Mouse (Mus musculus) urinary bladder, postnatal 25 days (tissue): Measurements from ENCODE around the gene Dnajc27.

Experiments
- DNase-seq: peaks from one replicate; pipeline ENCODE4 v3.0.0; 2022; ENCODE audit warnings: low spot score

Dnajc27 gene

GRCm38 (mm10) chr12:4083441-4083840 lies 1.1 kb downstream of the Dnajc27 start:
- no peak for DNase-seq

GRCm38 (mm10) chr12:4107383-4107782 lies 25.0 kb downstream of the Dnajc27 start:
- DNase-seq, result peak; percentile 76

- DNase-seq, result no peak
Observed at GRCm38 (mm10) chr12:4116132-4116531, 33.7 kb downstream of the Dnajc27 start.

GRCm38 (mm10) chr12:4117136-4117535 lies 34.8 kb downstream of the Dnajc27 start:
- no peak for DNase-seq

- no peak for DNase-seq
Observed at GRCm38 (mm10) chr12:4117579-4117978, 35.2 kb downstream of the Dnajc27 start.

GRCm38 (mm10) chr12:4127346-4127745 lies 45.0 kb downstream of the Dnajc27 start:
- no peak for DNase-seq

GRCm38 (mm10) chr12:4132941-4133846 lies 50.8 kb downstream of the Dnajc27 start, which contains the start of gene Adcy3:
Gene Adcy3, plus strand, starts transcription at chr12:4133103.
- DNase-seq, result peak; percentile 41

- no peak for DNase-seq
Observed at GRCm38 (mm10) chr12:4133847-4134212, 51.4 kb downstream of the Dnajc27 start.

GRCm38 (mm10) chr12:4143179-4143578 lies 60.8 kb downstream of the Dnajc27 start:
- no peak for DNase-seq

GRCm38 (mm10) chr12:4150936-4151335 lies 68.6 kb downstream of the Dnajc27 start:
- no peak for DNase-seq

- no peak for DNase-seq
Observed at GRCm38 (mm10) chr12:4151969-4152368, 69.6 kb downstream of the Dnajc27 start.

GRCm38 (mm10) chr12:4157466-4157865 lies 75.1 kb downstream of the Dnajc27 start:
- no peak for DNase-seq

- DNase-seq, result no peak
Observed at GRCm38 (mm10) chr12:4158179-4158578, 75.8 kb downstream of the Dnajc27 start.

- DNase-seq, result no peak
Observed at GRCm38 (mm10) chr12:4158868-4159632, 76.7 kb downstream of the Dnajc27 start.
